Mouse (Mus musculus) thymus, adult 2 months (tissue): ENCODE data around the gene Ano3. TPM values are rescaled to one million over a fixed set of nuclear protein-coding genes. Genes with fewer than 3 reads are reported as not detected.

Source experiments
- DNase-seq: peaks from one replicate; pipeline ENCODE4 v3.0.0; 2021
- H3K27ac ChIP-seq: fragments of 200-500 bp; 2 replicates; pipeline ENCODE4 v1.5.1; 2012; ENCODE audit warnings: low read length, control low read depth; ENCODE audit not compliant: control insufficient read depth, insufficient read depth
- H3K27me3 ChIP-seq: fragments of 200-500 bp; 2 replicates; pipeline ENCODE4 v1.6.1; 2012; ENCODE audit warnings: mild to moderate bottlenecking, low read length, moderate library complexity, mixed read lengths; ENCODE audit not compliant: control insufficient read depth, insufficient read depth
- H3K36me3 ChIP-seq: fragments of 200-500 bp; 2 replicates; pipeline ENCODE4 v1.6.1; 2012; ENCODE audit warnings: mild to moderate bottlenecking, low read length, moderate library complexity; ENCODE audit not compliant: control insufficient read depth, insufficient read depth
- H3K4me1 ChIP-seq: fragments of 200-500 bp; replicated peaks from 2 replicates; pipeline ENCODE4 v1.6.1; 2012; ENCODE audit warnings: low read length; ENCODE audit not compliant: control insufficient read depth, insufficient read depth
- H3K4me3 ChIP-seq: fragments of 200-500 bp; 2 replicates; pipeline ENCODE4 v1.5.1; 2012; ENCODE audit warnings: mild to moderate bottlenecking, low read length, control low read depth, moderate library complexity; ENCODE audit not compliant: control insufficient read depth, insufficient read depth
- CTCF ChIP-seq: fragments of 200-500 bp; IDR thresholded peaks from 2 replicates; pipeline ENCODE4 v1.5.1; 2012; ENCODE audit warnings: mild to moderate bottlenecking, control low read depth, low read length, moderate library complexity, borderline replicate concordance; ENCODE audit not compliant: control insufficient read depth, poor library complexity, insufficient read depth; ENCODE audit errors: extremely low read depth
- POLR2A ChIP-seq: fragments of 200-500 bp; IDR thresholded peaks from 2 replicates; pipeline ENCODE4 v1.6.1; 2012; ENCODE audit warnings: mild to moderate bottlenecking, low read length, control low read depth, moderate library complexity; ENCODE audit not compliant: control insufficient read depth, poor library complexity, insufficient read depth; ENCODE audit errors: extremely low read depth
- WGBS: fragments of 180-500 bp; shearing (Covaris S2); methylation state at CpG from one replicate; pipeline ENCODE4 v1.1.7; 2018; 5-methylcytosine and 5-hydroxymethylcytosine counted together
- polyA plus RNA-seq: library from polyadenylated mRNA; depleted of rRNA; stranded (reverse); fragments of >200 nt; gene quantifications from 2 replicates; pipeline ENCODE4 v1.2.3, GENCODE M21; 2012

Gene Ano3
- polyA plus RNA-seq, 1 experiment = not detected

DNA sequence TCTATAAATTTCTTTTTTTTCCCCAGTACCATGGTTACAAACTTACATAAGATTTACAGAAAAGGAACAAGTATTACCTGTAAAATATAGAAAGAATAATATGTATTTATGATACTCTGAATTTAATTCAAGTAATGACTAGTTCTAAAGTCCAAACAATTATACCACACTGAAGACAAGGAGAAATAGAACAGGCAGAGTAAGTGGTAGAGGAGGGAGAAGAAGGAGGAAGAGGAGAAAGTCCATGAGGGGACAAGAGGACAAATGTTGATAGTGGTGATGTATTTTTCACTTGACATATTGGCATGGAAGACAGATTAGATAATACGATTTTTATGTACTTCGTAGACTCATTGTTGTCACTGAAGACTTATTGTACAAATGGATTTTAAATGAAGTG lies 19.4 kb upstream of the Ano3 start:
- H3K27ac ChIP-seq = no peak overlapping the region
- DNase-seq = no peak
- H3K4me1 ChIP-seq = no peaks in the 10 kb centered on the region
- no peaks in the 10 kb centered on the region for H3K36me3 ChIP-seq
- TF ChIP-seq POLR2A = no peak
- no peak for TF ChIP-seq CTCF
- no peak overlapping the region for H3K4me3 ChIP-seq
- WGBS = 96% methylated on average over 2 of the region's 2 CpGs
- H3K27me3 ChIP-seq = no peaks in the 10 kb centered on the region

DNA sequence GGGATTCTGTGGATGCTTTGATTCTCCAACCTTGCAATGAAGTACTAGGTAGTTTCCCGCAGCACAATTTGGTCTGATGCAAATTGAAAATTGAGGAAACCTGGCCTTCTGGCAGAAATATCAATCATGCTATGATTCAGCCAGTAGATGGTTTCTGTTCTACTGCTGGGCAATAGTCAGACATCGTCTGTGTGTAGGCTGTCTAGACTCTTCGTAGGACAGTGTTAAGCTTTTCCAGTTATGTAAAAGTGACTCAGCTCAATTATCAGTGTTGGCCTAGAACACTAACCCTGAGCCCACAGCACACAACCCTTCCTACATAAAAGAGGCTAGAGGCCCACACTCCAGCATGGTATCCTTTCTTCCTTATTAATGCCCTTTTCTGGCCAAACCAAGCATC lies 14.7 kb upstream of the Ano3 start:
- Histone ChIP-seq H3K4me1 (no peaks in the 10 kb centered on the region), H3K27me3 (no peaks in the 10 kb centered on the region), H3K27ac (no peak overlapping the region), H3K36me3 (no peaks in the 10 kb centered on the region), H3K4me3 (no peak overlapping the region)
- no peak for DNase-seq
- WGBS = 96% methylated on average over 3 of the region's 3 CpGs
- TF ChIP-seq POLR2A = no peak
- no peak for TF ChIP-seq CTCF

DNA sequence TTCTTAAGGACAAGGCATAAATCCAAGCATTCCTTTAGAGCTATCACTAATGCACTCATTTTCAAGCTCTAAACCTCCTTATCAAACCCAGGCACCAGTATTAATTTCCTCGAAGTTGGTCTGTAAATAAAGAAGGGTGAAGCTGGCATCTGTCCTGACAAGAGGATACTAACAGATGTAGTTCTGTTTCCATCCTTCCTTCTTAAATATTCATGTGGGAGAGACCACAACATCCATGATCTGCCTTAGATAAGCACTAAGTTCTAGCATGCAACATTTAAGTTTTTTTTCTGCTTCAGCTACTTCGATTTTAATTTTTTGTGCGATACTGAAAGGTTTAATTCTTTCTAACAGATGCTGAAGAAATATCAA lies 305 bp downstream of the Ano3 start:
- H3K4me3 ChIP-seq = no peak overlapping the region
- TF ChIP-seq POLR2A (no peak), CTCF (no peak)
- no peak overlapping the region for H3K27ac ChIP-seq
- no peak for DNase-seq
- WGBS = 74% methylated on average over 3 of the region's 3 CpGs
- no peaks in the 10 kb centered on the region for H3K36me3 ChIP-seq
- no peaks in the 10 kb centered on the region for H3K27me3 ChIP-seq
- H3K4me1 ChIP-seq = no peaks in the 10 kb centered on the region

DNA sequence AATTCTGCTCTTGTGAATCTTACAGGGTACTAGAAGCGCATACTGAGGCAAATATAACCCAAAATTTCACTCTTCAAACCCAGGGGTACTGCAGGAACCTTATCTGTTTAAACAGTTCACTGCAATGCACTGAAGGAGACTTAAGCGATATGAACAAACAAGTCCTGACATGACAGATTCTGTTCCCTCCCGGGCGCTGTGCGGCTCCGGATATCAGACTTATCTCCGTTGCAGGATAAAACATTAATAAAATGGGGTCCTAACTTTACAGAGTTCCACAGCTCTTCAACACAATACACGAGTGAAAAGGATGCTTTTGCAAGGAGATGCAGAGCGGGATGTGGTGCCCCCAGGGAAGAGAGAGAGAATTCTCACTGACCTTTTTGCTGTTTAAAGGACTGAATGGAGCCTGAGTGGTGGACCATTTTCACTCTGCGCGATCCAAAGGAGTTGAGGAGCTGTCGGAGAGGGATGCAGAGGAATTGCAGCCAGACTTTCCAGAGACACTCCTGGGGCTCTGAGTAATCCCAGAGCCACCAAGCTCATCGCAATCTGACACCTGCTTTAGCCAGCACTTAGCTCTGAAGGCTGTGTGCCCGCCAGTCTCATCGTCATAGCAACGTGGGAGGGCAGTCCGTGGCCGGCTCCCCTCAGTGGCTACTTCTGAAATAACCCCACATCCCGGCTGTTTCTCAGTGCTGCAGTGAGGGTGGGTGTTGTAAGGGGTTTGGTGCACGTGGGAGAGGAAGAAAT lies 868 bp downstream of the Ano3 start:
- DNase-seq = no peak
- 18% methylated on average over 20 of the region's 20 CpGs for WGBS
- H3K36me3 ChIP-seq = no peaks in the 10 kb centered on the region
- no peak for TF ChIP-seq CTCF
- no peak for TF ChIP-seq POLR2A
- no peaks in the 10 kb centered on the region for H3K27me3 ChIP-seq
- no peak overlapping the region for H3K27ac ChIP-seq
- no peak overlapping the region for H3K4me3 ChIP-seq
- no peaks in the 10 kb centered on the region for H3K4me1 ChIP-seq

DNA sequence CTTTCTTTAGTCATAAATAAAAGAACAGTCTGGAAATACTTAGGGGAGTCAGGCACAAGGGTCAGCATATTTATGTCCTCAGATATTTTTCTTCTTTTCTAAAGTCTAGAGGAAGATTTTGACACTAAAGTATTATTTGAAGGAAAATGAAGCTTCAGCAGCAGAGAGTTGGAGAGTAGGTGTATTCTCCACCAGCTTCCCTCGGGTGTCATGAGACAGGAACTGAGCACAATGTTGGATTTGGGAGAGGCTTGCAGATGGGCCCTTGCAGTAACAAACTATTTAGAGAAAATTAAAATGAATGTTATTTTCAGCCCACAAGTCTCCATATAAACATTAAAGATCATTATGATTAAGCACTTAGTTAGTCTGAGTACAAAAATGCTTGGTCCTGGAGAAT lies 5.6 kb downstream of the Ano3 start:
- TF ChIP-seq CTCF = no peak
- TF ChIP-seq POLR2A = no peak
- no peak overlapping the region for H3K27ac ChIP-seq
- no peaks in the 10 kb centered on the region for H3K36me3 ChIP-seq
- WGBS = 57% methylated on average over 1 of the region's 1 CpGs
- no peaks in the 10 kb centered on the region for H3K27me3 ChIP-seq
- H3K4me3 ChIP-seq = no peak overlapping the region
- H3K4me1 ChIP-seq = no peaks in the 10 kb centered on the region
- no peak for DNase-seq

DNA sequence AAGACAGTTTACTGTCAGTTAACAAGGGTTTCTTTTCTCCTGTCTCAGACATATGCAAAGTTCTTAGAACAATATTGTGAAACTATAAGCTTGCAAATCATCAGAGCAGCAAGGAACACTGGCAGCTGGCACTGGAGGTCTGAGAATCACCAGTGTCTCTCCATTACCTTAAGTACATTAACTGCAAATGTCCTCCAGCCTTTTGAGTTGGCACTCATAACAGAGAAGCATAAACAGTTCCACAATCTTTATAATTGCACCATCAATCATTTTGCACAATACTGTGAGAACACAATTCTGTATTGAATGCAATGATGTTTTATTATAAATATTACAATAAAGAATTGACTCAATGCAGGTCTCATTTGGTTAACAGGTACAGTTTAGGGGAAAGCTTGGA lies 15.0 kb downstream of the Ano3 start:
- no peaks in the 10 kb centered on the region for H3K4me1 ChIP-seq
- no peaks in the 10 kb centered on the region for H3K27me3 ChIP-seq
- H3K4me3 ChIP-seq = no peak overlapping the region
- no peaks in the 10 kb centered on the region for H3K36me3 ChIP-seq
- TF ChIP-seq POLR2A (no peak), CTCF (no peak)
- no peak overlapping the region for H3K27ac ChIP-seq
- DNase-seq = no peak

DNA sequence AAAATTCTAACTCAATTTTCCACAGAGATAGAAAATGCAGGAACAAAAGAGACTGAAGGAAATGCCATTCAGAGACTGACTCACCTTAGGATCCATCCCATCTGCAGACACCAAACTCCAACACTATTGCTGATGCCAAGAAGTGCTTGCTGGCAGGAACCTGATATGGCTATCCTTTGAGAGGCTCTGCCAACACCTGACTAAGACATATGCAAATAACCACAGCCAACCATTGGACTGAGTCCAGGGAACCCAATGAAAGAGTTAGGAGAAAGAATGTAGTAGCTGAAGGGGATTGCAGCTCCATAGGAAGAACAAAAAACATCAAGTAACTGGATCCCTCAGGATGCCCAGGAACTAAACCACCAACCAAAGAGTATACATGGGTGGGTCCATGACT lies 21.6 kb downstream of the Ano3 start:
- Histone ChIP-seq H3K27ac (no peak overlapping the region), H3K4me3 (no peak overlapping the region), H3K27me3 (no peaks in the 10 kb centered on the region), H3K36me3 (no peaks in the 10 kb centered on the region), H3K4me1 (no peaks in the 10 kb centered on the region)
- DNase-seq = no peak
- TF ChIP-seq CTCF = no peak
- no peak for TF ChIP-seq POLR2A
